Mouse (Mus musculus) liver, adult 2 months (tissue): ENCODE results near the gene Galnt14.

Experiments
- CTCF ChIP-seq: fragments of 200-500 bp; IDR thresholded peaks from 2 replicates; pipeline ENCODE4 v1.5.1; 2011; ENCODE audit warnings: low read depth, low read length, control low read depth
- POLR2A ChIP-seq: fragments of 200-500 bp; IDR thresholded peaks from 2 replicates; pipeline ENCODE4 v1.6.1; 2011; ENCODE audit warnings: low read length, control low read depth; ENCODE audit not compliant: insufficient read depth; ENCODE audit errors: extremely low read depth

- TF ChIP-seq CTCF (no peak), POLR2A (no peak)
Measured at GRCm38 (mm10) chr17:73514862-73515261, 195.4 kb downstream of the Galnt14 start.
